Mouse (Mus musculus): ENCODE measurements at regions not wholly inside any gene's neighbourhood (a gene's known extent, or its start where the extent isn't known, plus 50 kb on each side); places are given as distances from the start of the nearest gene placed in this dataset.

GRCm38 (mm10) chr3:158886732-158887386, 324.8 kb upstream of the Lrrc7 start:
- TF ChIP-seq CTCF (IDR thresholded peaks at IDR 0.05; ENCODE audit: insufficient read depth, low read depth, low read length) (no peak), POLR2A (IDR thresholded peaks at IDR 0.05; ENCODE audit: insufficient read depth, low read depth, low read length) (no peak)
